Mouse (Mus musculus) ES-E14 (cell line): ENCODE measurements at regions not wholly inside any gene's neighbourhood (a gene's known extent, or its start where the extent isn't known, plus 50 kb on each side); places are given as distances from the start of the nearest gene placed in this dataset.

ENCODE experiments used
- CHD2 ChIP-seq: IDR thresholded peaks from 2 replicates; pipeline ENCODE4 v1.6.1; 2014; ENCODE audit warnings: mild to moderate bottlenecking, low read depth, low read length, inconsistent platforms
- HCFC1 ChIP-seq: IDR thresholded peaks from 2 replicates; pipeline ENCODE4 v1.6.1; 2012; ENCODE audit warnings: low read length, inconsistent platforms, borderline replicate concordance; ENCODE audit not compliant: insufficient read depth
- MAFK ChIP-seq: IDR thresholded peaks from 2 replicates; pipeline ENCODE4 v1.6.1; 2014; ENCODE audit warnings: mild to moderate bottlenecking, low read depth, low read length, inconsistent platforms; ENCODE audit not compliant: insufficient read depth
- ZC3H11A ChIP-seq: IDR thresholded peaks from 2 replicates; pipeline ENCODE4 v1.6.1; 2012; ENCODE audit warnings: low read depth, mild to moderate bottlenecking, inconsistent platforms, low read length, borderline replicate concordance
- ZNF384 ChIP-seq: IDR thresholded peaks from 2 replicates; pipeline ENCODE4 v1.6.1; 2012; ENCODE audit warnings: low read depth, low read length, inconsistent platforms

GRCm38 (mm10) chr5:52088131-52088530 is 102.2 kb downstream of the Dhx15 start:
- TF ChIP-seq MAFK (no peak), HCFC1 (no peak), ZNF384 (no peak), CHD2 (no peak), ZC3H11A (no peak)
